Mouse (Mus musculus) brain, embryonic 14.5 days (tissue): ENCODE results near the gene Gon4l. TPM values are rescaled to one million over a fixed set of nuclear protein-coding genes. Genes with fewer than 3 reads are reported as not detected.
"Not testable (repeated sequence)": the region's sequence is repeated elsewhere in the genome, so short reads cannot be mapped to it uniquely, and the experiment has no call there.

ENCODE experiments used
- DNase-seq: peaks from one replicate; pipeline ENCODE4 v3.0.0-alpha.2; 2011; ENCODE audit warnings: low read depth
- CTCF ChIP-seq: fragments of 200-500 bp; IDR thresholded peaks from 2 replicates; pipeline ENCODE4 v1.5.1; 2012; ENCODE audit warnings: inconsistent platforms, mild to moderate bottlenecking, moderate library complexity, borderline replicate concordance; ENCODE audit not compliant: insufficient read depth, insufficient read length; ENCODE audit errors: extremely low read depth
- POLR2A ChIP-seq: fragments of 200-500 bp; IDR thresholded peaks from 2 replicates; pipeline ENCODE4 v1.6.1; 2012; ENCODE audit warnings: mild to moderate bottlenecking, inconsistent platforms, borderline replicate concordance; ENCODE audit not compliant: poor library complexity, insufficient read depth, insufficient read length, severe bottlenecking; ENCODE audit errors: extremely low read depth
- polyA plus RNA-seq: library from polyadenylated mRNA; depleted of rRNA; stranded (reverse); fragments of >200 nt; gene quantifications from 2 replicates; pipeline ENCODE4 v1.2.3, GENCODE M21; 2012; rRNA removed

Gene Gon4l
- 25.6 and 38.4 TPM in 2 replicates for polyA plus RNA-seq

- DNase-seq = peak; percentile 74
These were observed at the start of gene Gon4l for GRCm38 (mm10) chr3:88834951-88835491. Gon4l (plus strand) TSS chr3:88835231.

DNA sequence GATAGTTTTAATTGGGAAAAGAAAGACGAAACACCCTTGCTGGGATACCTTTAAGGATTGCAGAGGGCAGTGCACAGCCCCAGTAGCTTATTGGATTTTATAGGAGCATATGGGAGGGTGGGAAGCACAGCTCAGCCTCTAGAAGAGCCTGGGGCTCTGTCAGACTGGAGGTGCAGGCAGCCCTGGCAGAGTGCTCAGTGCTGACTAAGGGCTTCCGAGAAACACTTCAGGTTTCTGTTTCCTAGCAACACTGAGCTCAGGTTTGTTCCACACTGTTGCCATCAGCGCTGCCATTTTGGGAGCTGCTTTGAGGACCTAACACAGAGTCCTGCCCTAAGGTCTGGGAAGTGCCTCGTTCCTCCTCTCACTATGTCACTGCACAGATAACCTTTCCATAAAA is 48.7 kb upstream of the Gon4l start:
- not testable (repeated sequence) for DNase-seq

DNA sequence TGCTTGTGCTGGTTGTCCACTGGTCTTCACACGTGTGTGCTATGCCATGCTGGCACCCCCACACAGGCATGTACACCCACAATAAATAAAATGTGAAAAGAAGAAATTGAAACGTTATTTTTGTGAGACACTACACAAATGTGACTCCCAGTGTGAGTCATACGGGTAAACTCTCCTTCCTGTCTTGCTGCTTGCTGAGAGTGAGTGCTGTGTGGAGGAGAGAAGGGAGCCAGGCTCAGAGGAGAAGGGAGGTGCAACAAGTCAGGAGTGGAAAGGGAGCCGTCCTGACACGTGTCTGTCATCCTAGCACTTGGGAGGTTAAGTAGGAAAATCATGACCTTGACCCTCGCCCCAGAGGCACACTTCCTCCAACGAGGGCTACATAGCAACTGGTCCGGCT is 48.2 kb upstream of the Gon4l start:
- DNase-seq = not testable (repeated sequence)

DNA sequence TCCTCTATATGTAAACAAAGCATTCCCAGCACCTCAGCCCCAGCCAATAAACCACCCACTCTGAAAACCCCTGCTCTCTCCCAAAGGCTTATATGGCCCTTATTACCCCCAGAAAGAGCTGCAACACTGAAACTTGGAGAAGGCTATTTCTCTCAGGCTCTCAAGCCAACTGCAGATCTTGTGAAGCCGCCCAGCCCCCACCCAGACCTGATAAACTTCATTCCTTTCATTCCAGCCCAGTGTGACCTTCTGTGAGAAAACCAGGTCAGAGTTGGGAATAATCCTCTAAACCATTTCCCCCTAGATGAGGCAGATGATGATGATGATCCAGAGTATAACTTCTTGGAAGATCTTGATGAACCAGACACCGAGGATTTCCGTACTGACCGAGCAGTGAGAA is 47.0 kb upstream of the Gon4l start:
- not testable (repeated sequence) for DNase-seq

- DNase-seq = not testable (repeated sequence)
These were observed 37.5 kb upstream of the Gon4l start for GRCm38 (mm10) chr3:88797507-88797906.

- TF ChIP-seq POLR2A (no peak), CTCF (no peak)
- no peak for DNase-seq
These were observed 31.0 kb upstream of the Gon4l start for GRCm38 (mm10) chr3:88803910-88804540.

- DNase-seq = no peak
- no peak for TF ChIP-seq CTCF
- no peak for TF ChIP-seq POLR2A
These were observed 9.3 kb upstream of the Gon4l start for GRCm38 (mm10) chr3:88825710-88826109.

GRCm38 (mm10) chr3:88827231-88827630 is 7.8 kb upstream of the Gon4l start:
- DNase-seq = no peak
- no peak for TF ChIP-seq POLR2A
- TF ChIP-seq CTCF = no peak

DNA sequence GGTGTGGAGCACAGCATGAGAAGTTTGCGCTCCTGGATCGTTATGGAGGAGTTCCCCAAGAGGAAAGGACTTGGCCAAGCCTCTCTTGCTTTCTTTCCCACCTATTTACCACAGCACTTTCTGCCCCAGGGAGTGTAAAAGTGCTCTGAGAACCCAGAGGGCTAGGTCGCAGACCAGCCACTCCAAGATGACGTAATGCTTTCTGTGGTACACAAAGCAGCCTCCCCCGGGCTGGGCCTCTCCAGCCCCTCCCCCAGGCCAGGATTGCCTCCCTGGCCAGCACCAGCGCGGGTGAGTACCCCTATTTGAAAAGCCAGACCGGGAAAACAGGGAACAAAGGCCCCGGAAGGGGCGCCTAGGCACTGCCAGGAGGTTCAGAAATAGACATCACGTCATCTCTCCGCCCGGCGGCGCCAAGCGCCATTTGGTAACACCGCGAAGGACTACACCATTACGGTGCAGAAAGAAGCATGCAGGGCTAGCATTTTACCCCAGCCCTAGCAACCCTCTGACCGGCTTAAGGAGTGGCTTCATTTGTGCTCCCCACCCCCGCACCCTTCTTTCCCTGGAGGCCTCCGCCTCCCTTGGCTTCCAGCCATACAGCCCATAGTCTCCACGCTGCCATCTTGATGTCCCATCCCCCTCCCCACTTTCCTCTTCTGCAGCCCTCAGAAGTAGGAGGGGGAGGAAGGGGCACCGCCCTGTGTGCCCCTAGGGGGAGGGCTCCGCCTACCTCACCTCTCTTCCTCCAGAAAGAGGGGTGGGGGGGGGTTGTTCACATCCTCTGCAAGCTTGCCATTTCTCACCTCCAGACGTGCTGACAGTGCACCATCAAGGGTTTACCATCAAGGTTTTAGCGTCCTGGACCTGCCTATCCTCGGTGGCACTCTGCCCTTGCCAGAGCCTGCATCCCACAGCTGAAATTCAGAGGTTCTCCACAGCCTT is 3.6 kb upstream of the Gon4l start:
- peak; percentile 95 for DNase-seq

DNA sequence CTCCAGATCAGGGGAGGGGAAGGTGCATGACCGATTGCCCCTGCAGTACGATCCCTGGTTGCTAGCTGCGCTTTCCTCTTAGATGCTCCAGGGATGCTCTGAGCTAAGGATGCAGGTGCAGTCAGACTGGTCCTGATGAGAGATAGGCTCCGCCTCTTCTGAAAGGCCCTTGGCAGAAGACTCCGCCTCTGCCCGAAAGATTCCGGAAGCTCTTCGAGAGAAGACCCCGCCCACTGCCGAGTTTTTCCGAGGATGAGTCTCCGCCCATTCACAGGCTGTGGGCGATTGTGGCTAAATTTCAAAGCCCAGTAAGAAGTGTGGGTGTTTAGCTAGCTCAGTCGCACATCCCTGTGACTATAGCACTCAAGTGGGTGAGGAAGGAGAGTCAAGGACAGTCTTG is 2.6 kb upstream of the Gon4l start:
- TF ChIP-seq POLR2A = peak; percentile 39; the same call in 1 of the 2 replicates
- peak; percentile 96 for DNase-seq

GRCm38 (mm10) chr3:88849172-88849571 is 14.1 kb downstream of the Gon4l start:
- DNase-seq = no peak
- TF ChIP-seq POLR2A = no peak
- TF ChIP-seq CTCF = no peak

GRCm38 (mm10) chr3:88855837-88856236 is 20.8 kb downstream of the Gon4l start:
- TF ChIP-seq POLR2A = no peak
- TF ChIP-seq CTCF = no peak

DNA sequence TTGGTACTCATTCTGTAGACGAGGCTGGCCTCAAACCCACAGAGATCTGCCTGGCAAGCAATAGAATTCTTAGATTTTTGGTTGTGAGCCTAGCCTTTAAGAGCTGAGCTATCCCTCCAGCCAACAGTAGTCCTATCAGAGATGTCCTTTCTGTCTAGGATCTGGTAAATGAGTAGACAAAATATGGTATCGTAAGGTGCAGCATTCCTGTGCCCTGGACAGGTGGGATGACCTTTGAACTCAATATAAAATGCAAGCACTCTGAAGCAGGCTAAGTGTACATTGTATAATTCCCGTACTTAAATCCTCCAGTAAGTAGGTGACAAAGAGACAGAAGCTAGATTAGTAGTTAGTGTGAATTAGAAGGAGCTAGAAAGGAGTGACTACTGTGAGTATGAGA is 27.1 kb downstream of the Gon4l start:
- TF ChIP-seq CTCF = no peak
- TF ChIP-seq POLR2A = no peak
- no peak for DNase-seq

More at GRCm38 (mm10) chr3:88855837-88856236, 20.8 kb downstream of the Gon4l start:
- DNase-seq = no peak

- DNase-seq = not testable (repeated sequence)
These were observed 31.7 kb downstream of the Gon4l start for GRCm38 (mm10) chr3:88866735-88867134.

DNA sequence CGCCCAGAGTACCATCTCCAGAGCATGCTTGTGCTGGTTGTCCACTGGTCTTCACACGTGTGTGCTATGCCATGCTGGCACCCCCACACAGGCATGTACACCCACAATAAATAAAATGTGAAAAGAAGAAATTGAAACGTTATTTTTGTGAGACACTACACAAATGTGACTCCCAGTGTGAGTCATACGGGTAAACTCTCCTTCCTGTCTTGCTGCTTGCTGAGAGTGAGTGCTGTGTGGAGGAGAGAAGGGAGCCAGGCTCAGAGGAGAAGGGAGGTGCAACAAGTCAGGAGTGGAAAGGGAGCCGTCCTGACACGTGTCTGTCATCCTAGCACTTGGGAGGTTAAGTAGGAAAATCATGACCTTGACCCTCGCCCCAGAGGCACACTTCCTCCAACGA is 32.1 kb downstream of the Gon4l start:
- DNase-seq = not testable (repeated sequence)

GRCm38 (mm10) chr3:88868449-88868848 is 33.4 kb downstream of the Gon4l start:
- DNase-seq = not testable (repeated sequence)

GRCm38 (mm10) chr3:88882536-88882935 is 47.5 kb downstream of the Gon4l start:
- DNase-seq = not testable (repeated sequence)

- DNase-seq = not testable (repeated sequence)
These were observed 58.0 kb downstream of the Gon4l start for GRCm38 (mm10) chr3:88893011-88893410.
